Mouse (Mus musculus) heart, postnatal 0 days (tissue): Measurements from ENCODE around the gene Kcnk4. TPM values are rescaled to one million over a fixed set of nuclear protein-coding genes. Genes with fewer than 3 reads are reported as not detected.

Source experiments
- ATAC-seq: fragments of 200-750 bp; cut with Nextera tagmentation; 2 replicates; pipeline ENCODE4 v1.8.0; 2017; ENCODE audit warnings: low read depth, moderate number of reproducible peaks, moderate library complexity; ENCODE audit not compliant: insufficient read depth
- DNase-seq: peaks from one replicate; pipeline ENCODE4 v3.0.0-alpha.2; 2016; ENCODE audit warnings: low spot score
- H3K27ac ChIP-seq: fragments of 300-500 bp; sonication (generic); 2 replicates; pipeline ENCODE4 v1.5.1; 2014; ENCODE audit warnings: low read depth, mild to moderate bottlenecking
- H3K27me3 ChIP-seq: fragments of 300-500 bp; sonication (generic); 2 replicates; pipeline ENCODE4 v1.6.1; 2014; ENCODE audit warnings: low read length, mixed read lengths; ENCODE audit not compliant: control insufficient read depth, insufficient read depth
- H3K36me3 ChIP-seq: fragments of 300-500 bp; sonication (generic); replicated peaks from 2 replicates; pipeline ENCODE4 v1.6.1; 2014; ENCODE audit warnings: low read length, mixed read lengths; ENCODE audit not compliant: control insufficient read depth, insufficient read depth
- H3K4me1 ChIP-seq: fragments of 300-500 bp; sonication (generic); 2 replicates; pipeline ENCODE4 v1.6.1; 2014; ENCODE audit warnings: antibody characterized with exemption; ENCODE audit not compliant: control insufficient read depth, insufficient read depth
- H3K4me2 ChIP-seq: fragments of 300-500 bp; sonication (generic); 2 replicates; pipeline ENCODE4 v1.6.1; 2014; ENCODE audit warnings: low read depth, mild to moderate bottlenecking, low read length, moderate library complexity
- H3K4me3 ChIP-seq: fragments of 300-500 bp; sonication (generic); 2 replicates; pipeline ENCODE4 v1.5.1; 2014; ENCODE audit warnings: low read depth, low read length
- H3K9ac ChIP-seq: fragments of 300-500 bp; sonication (generic); replicated peaks from 2 replicates; pipeline ENCODE4 v1.6.1; 2014; ENCODE audit warnings: low read depth, low read length, mixed read lengths
- H3K9me3 ChIP-seq: fragments of 300-500 bp; sonication (generic); replicated peaks from 2 replicates; pipeline ENCODE4 v1.6.1; 2016; ENCODE audit warnings: low read length; ENCODE audit not compliant: control insufficient read depth
- CTCF ChIP-seq: IDR thresholded peaks from 2 replicates; pipeline ENCODE4 v1.5.1; 2016; ENCODE audit warnings: antibody characterized with exemption, control low read depth, low read depth
- EP300 ChIP-seq: IDR thresholded peaks from 2 replicates; pipeline ENCODE4 v1.6.1; 2016; ENCODE audit warnings: antibody characterized with exemption, low read depth
- WGBS: fragments of 180-500 bp; shearing (Covaris S2); extraction: QIAGEN DNeasy Blood & Tissue Kit; methylation state at CpG from one replicate; pipeline ENCODE4 v1.1.7; 2014; 5-methylcytosine and 5-hydroxymethylcytosine counted together
- polyA plus RNA-seq: library from polyadenylated mRNA; unstranded; fragments of >200 nt; fragmentation: Nextera tagmentation; extraction: Ambion mirVana; gene quantifications from 2 replicates; pipeline ENCODE4 v1.2.1, GENCODE M21; 2015
- total RNA-seq: library from RNA; depleted of rRNA; stranded (reverse); fragments of >200 nt; gene quantifications from 2 replicates; pipeline ENCODE4 v1.2.3, GENCODE M21; 2014; ENCODE audit warnings: low replicate concordance

Kcnk4 gene
- total and polyA plus RNA-seq, 2 experiments from 2014 or later, result 0.30 TPM; not detected in 1

DNA sequence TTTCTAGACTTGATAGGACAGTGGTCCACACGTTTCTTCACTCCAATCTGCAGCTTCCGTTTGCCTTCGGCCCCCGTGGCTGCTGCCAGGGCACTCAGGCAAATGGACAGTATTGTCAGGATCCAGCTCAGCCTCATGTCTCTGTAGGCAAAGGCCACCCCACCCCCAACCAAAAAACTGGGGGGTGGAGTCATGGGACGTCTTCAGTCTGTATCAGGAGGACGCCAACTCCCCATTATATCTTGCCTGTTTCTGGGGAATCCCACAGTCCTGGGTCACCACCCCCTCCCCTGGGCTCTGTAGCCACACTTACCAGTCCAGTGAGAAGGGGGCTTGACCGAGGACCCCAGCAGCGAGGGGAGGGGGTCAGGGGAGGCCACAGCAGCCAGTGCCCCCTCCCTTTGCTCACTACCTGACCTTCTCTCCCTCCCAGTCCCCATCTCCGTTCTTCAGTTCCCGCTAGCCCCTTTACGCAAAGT is 44.7 kb upstream of the Kcnk4 start:
- no peak for DNase-seq
- WGBS, result 4% methylated on average over 11 of the region's 11 CpGs
- H3K9me3 ChIP-seq, result no peaks in the 10 kb centered on the region
- ATAC-seq, result no peak
- H3K36me3 ChIP-seq, result peaks cover 30% of the 10 kb centered on the region
- H3K27ac ChIP-seq, result peak overlapping the region; percentile 73
- peaks cover 29% of the 10 kb centered on the region for H3K4me1 ChIP-seq
- H3K4me3 ChIP-seq, result peak overlapping the region; percentile 75
- H3K4me2 ChIP-seq, result peak overlapping the region; percentile 83
- peak overlapping the region; percentile 61 for H3K9ac ChIP-seq
- no peaks in the 10 kb centered on the region for H3K27me3 ChIP-seq
- TF ChIP-seq CTCF, result no peak
- TF ChIP-seq EP300, result no peak

DNA sequence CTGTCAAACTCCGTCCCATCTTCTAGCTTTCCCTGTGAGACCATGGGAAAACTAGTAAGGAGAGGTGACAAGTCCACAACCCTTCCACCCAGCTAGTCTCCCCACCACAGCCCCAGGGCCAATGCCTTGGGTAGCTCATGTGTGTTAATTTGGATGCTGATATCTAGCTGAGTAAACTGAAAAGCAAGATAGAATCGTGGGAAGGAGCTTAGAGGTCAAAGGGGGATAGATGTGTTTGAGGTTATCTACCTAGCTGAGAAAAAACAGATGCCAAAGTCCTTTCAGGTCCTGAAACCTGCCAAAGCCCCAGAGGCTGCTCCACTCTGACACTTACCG is 44.3 kb upstream of the Kcnk4 start:
- Histone ChIP-seq H3K4me3 (peak overlapping the region; percentile 75), H3K9ac (peak overlapping the region; percentile 61; the same call in 1 of the 2 replicates), H3K9me3 (no peaks in the 10 kb centered on the region), H3K4me1 (peaks cover 31% of the 10 kb centered on the region), H3K4me2 (peak overlapping the region; percentile 83), H3K27me3 (no peaks in the 10 kb centered on the region), H3K27ac (peak overlapping the region; percentile 73), H3K36me3 (peaks cover 26% of the 10 kb centered on the region)
- WGBS, result 23% methylated on average over 3 of the region's 3 CpGs
- DNase-seq, result no peak
- TF ChIP-seq CTCF, result no peak
- no peak for ATAC-seq

DNA sequence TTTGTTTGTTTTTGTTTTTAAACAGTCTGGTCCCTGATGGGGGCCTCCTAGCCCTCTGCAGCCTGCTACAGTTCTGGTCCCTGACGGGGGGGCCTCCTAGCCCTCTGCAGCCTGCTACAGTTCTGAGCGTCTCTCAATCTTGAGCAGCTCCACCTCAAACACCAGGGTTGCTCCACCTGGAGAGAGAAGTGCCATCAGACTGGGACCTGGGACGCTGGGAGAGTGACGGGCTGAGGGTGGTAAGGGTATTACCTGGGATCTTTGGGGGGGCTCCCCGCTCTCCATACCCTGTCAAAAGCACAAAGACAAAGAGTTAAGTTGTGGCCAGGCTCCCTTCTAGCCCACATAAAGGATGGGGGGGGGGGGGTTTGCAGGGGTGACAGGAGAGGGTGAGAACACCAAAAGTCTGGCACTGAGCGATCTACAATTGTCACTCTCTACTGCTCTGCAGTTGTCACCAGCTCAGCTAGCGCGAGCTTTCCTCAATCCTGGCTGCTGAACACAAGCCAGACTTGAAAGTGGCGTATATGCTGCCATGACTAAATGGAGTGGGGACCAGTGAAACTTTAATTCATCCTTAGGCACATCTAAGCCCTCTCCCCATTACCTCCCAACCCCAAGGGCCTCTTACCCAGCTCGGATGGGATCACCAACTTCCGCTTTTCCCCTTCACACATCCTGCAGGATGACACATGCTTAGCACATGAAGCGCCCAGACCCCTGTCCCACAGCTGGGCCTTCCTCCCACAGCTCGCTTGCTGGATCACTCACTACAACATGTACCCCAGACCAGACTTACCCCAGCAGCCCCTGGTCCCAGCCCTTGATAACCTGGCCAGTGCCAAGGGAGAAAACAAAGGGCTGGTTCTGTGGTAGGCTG is 43.7 kb upstream of the Kcnk4 start:
- Histone ChIP-seq H3K9ac (0 out of 2 replicates have a peak overlapping the region, but pooled peaks have one; percentile 61), H3K27ac (peak overlapping the region; percentile 28; the same call in 1 of the 2 replicates), H3K4me1 (peaks cover 31% of the 10 kb centered on the region), H3K36me3 (peaks cover 23% of the 10 kb centered on the region), H3K4me3 (no peak overlapping the region), H3K4me2 (peak overlapping the region; percentile 83; the same call in 1 of the 2 replicates), H3K27me3 (no peaks in the 10 kb centered on the region), H3K9me3 (no peaks in the 10 kb centered on the region)
- no peak for TF ChIP-seq CTCF
- TF ChIP-seq EP300, result no peak
- ATAC-seq (no peak), DNase-seq (no peak)
- 67% methylated on average over 13 of the region's 13 CpGs for WGBS

DNA sequence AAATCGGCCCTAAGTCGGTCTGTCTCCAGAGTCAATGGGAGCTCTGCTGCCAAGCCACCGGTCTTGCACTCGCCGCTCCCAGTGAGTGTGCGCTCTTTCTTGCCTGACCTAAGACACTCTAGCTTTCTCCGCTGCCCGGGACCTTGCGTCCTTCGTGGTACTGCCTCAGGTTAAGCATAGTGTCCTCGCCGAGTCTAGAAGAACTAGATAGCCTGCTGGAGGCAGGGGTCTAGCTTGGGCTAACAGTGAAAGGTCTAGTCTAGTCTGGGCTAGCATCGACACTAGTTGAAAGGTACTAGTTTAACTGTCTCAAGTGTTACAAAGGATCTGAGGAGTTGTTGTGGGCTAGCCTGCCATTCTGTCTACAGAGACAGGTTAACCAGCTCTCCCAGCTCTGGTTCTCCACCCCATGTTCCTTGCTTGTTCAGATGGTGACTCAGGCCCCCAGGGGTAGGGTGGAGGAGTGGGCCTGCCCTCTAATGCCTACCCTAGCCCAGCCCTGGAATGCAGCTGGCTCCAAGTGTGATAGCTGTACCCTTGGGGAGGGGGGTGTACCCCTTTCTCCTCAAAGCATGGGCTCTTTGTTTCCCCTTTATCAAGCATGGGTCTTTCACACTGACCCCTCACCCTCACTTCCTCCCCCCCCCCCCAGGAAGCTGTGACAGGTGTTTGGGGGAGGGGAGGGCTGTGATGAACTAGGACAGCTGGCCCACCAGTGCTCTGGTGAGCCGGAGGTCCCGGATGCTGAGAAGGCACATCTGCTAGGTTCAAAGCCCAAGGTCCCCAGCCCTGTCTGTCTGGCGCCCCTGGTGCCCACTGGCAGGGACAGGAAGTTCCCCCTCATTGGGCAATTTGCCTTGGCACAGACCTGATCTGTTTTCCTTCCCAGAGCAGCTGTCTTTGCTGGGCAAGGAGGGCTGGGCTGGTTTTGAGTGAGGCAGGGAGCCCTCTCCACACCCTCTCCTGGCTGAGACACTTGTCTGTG is 41.5 kb upstream of the Kcnk4 start, which contains the start of gene Plcb3:
Gene Plcb3 (minus strand): TSS at position 934 of the 985 bp plus-strand sequence.
- TF ChIP-seq EP300, result no peak
- TF ChIP-seq CTCF, result peak; percentile 38

More for the DNA sequence above, 41.5 kb upstream of the Kcnk4 start, which contains the start of gene Plcb3:
- ATAC-seq, result no peak
- DNase-seq, result peak; percentile 76
- Histone ChIP-seq H3K4me3 (peak within 1 kb of the TSS; percentile 77), H3K27ac (peak within 1 kb of the TSS; percentile 86), H3K4me1 (peaks cover 23% of the 10 kb centered on the region), H3K36me3 (peaks cover 15% of the 10 kb centered on the region), H3K9me3 (no peaks in the 10 kb centered on the region), H3K4me2 (peak within 1 kb of the TSS; percentile 98), H3K27me3 (no peaks in the 10 kb centered on the region), H3K9ac (peak within 1 kb of the TSS; percentile 81)
- 0% methylated on average over 16 of the region's 16 CpGs for WGBS
